8 mouse cellular contexts compared by ENCODE assay signal in the genomic region with DNA sequence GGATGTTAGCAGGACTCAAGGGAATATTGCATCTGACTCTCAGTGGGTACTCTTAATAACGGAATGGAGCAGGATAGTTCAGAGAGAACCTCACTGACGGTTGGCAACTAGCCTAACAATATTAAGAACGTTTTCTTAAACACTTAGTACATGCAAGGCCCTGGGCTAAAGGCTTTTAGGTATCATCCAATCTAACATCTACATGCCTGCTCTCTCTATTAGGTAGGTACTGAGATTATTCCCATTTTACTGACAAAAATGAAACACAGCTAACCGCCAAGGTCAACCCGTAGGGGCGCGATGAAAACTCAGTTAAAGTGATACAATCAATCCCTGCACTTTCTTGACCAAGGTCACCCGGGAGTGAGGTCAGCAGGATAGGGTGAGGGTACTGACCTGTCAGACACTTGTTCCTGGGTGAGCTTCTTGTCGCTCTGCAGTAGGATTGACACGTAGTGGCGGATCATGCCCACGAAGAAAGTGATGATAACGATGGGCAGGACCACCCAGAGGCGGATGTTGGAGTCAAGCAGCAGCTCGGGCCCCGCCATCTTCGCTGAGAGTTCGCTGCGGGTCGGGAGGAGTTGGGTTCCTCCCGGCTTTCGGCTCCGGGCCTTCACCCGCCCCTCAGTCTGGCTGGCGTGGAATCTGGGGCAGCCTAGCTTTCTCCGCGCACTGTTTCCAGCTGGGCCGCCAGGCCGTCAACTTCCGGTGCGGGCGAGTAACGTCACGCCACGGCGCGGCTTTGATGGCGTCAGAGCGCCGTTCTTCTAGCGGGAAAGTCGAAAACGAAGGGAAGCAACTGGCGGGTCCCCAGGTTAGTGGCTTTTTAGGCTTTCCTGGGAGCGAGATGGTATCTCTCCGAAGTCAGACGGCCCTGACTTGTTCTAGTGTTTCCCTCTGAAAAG. TPM values are rescaled to one million over a fixed set of nuclear protein-coding genes. Genes with fewer than 3 reads are reported as not detected.
DNase-seq lines count a peak whose midpoint lies in the region; ATAC-seq and TF ChIP-seq lines count a peak whose summit lies in the region.

A gene (minus strand): TSS at position 721 of the 908 bp plus-strand sequence.
A gene (plus strand): TSS at position 751 of the 908 bp plus-strand sequence.

- ATAC-seq in G1E (ENCODE audit: extremely low read depth, insufficient number of reproducible peaks, low FRiP score, poor library complexity, severe bottlenecking), result peak; percentile 72
- ATAC-seq in forebrain, embryonic 16.5 days, result peak; percentile 96
- ATAC-seq in neural tube, embryonic 14.5 days (ENCODE audit: low read depth), result peak; percentile 95

- peak within 1 kb of the TSS; percentile 85 for H3K9ac ChIP-seq in forebrain, embryonic 16.5 days (replicated peaks; ENCODE audit: low read depth, low read length)
- H3K9ac ChIP-seq in neural tube, embryonic 14.5 days (replicated peaks; ENCODE audit: low read depth, low read length), result peak within 1 kb of the TSS; percentile 56

- under 1% methylated on average over 47 of the region's 47 CpGs for WGBS in forebrain, embryonic 16.5 days
- 1% methylated on average over 47 of the region's 47 CpGs for WGBS in neural tube, embryonic 14.5 days

- H3K4me1 ChIP-seq in G1E (ENCODE audit: insufficient read depth, low read depth, low read length), result peaks cover 31% of the 10 kb centered on the region
- peaks cover 15% of the 10 kb centered on the region for H3K4me1 ChIP-seq in forebrain, embryonic 16.5 days (replicated peaks; ENCODE audit: control insufficient read depth, insufficient read depth, low read length)
- H3K4me1 ChIP-seq in neural tube, embryonic 14.5 days (ENCODE audit: control insufficient read depth, insufficient read depth, low read length), result peaks cover 14% of the 10 kb centered on the region
- H3K4me1 ChIP-seq in testis, adult 2 months (ENCODE audit: control insufficient read depth, insufficient read depth, low read length), result no peaks in the 10 kb centered on the region; the same call in 1 of the 2 replicates

- peak within 1 kb of the TSS; percentile 71 for H3K4me2 ChIP-seq in forebrain, embryonic 16.5 days (ENCODE audit: low read length)
- peak within 1 kb of the TSS; percentile 80 for H3K4me2 ChIP-seq in neural tube, embryonic 14.5 days (ENCODE audit: low read depth, low read length)

- peak within 1 kb of the TSS; percentile 95 for H3K4me3 ChIP-seq in G1E (ENCODE audit: low read depth, low read length)
- H3K4me3 ChIP-seq in forebrain, embryonic 16.5 days (replicated peaks; ENCODE audit: low read length), result peak within 1 kb of the TSS; percentile 95
- peak within 1 kb of the TSS; percentile 90 for H3K4me3 ChIP-seq in neural tube, embryonic 14.5 days (ENCODE audit: low read depth, low read length)
- peak within 1 kb of the TSS; percentile 91 for H3K4me3 ChIP-seq in testis, adult 2 months (ENCODE audit: control insufficient read depth, low read depth, low read length)

- peak; percentile 72 for TF ChIP-seq POLR2A in testis, adult 2 months (IDR thresholded peaks at IDR 0.05; ENCODE audit: control insufficient read depth, low read depth, low read length)

- TF ChIP-seq CTCF in G1E (IDR thresholded peaks at IDR 0.05; ENCODE audit: low read depth, low read length), result no peak
- no peak for TF ChIP-seq CTCF in testis, adult 2 months (IDR thresholded peaks at IDR 0.05; ENCODE audit: control insufficient read depth, insufficient read depth, insufficient replicate concordance, low read depth, low read length)

- H3K27me3 ChIP-seq in G1E (ENCODE audit: insufficient read depth, low read length), result no peaks in the 10 kb centered on the region
- no peaks in the 10 kb centered on the region for H3K27me3 ChIP-seq in forebrain, embryonic 16.5 days (replicated peaks; ENCODE audit: control insufficient read depth, insufficient read depth, low read length)
- H3K27me3 ChIP-seq in neural tube, embryonic 14.5 days (ENCODE audit: control insufficient read depth, insufficient read depth, low read length), result no peaks in the 10 kb centered on the region
- no peaks in the 10 kb centered on the region for H3K27me3 ChIP-seq in testis, adult 2 months (ENCODE audit: control insufficient read depth, insufficient read depth, low read length)

- H3K9me3 ChIP-seq in G1E (replicated peaks), result no peaks in the 10 kb centered on the region
- H3K9me3 ChIP-seq in forebrain, embryonic 16.5 days (ENCODE audit: control insufficient read depth, low read length), result no peaks in the 10 kb centered on the region
- H3K9me3 ChIP-seq in neural tube, embryonic 14.5 days (ENCODE audit: control insufficient read depth, low read length), result no peaks in the 10 kb centered on the region

- peaks cover 53% of the 10 kb centered on the region for H3K36me3 ChIP-seq in G1E (replicated peaks)
- no peaks in the 10 kb centered on the region for H3K36me3 ChIP-seq in forebrain, embryonic 16.5 days (ENCODE audit: control insufficient read depth, insufficient read depth)
- H3K36me3 ChIP-seq in neural tube, embryonic 14.5 days (ENCODE audit: control insufficient read depth, insufficient read depth, low read length), result no peaks in the 10 kb centered on the region
- no peaks in the 10 kb centered on the region for H3K36me3 ChIP-seq in testis, adult 2 months (ENCODE audit: control insufficient read depth, insufficient read depth, low read length)

- intact Hi-C loops in heart, postnatal 36 days (cut with DNase I), result loop anchor here (5.0 kb wide), 2 partner anchors 71 to 166 kb away; a partner anchor contains a TSS

- DNase-seq in G1E (ENCODE audit: low spot score), result peak; percentile 74
- peak; percentile 86 for DNase-seq in cerebellum, adult 11-12 months
- DNase-seq in heart, postnatal 36 days, result peak; percentile 96 to 98
- DNase-seq in layer of hippocampus, adult 18-20 months (ENCODE audit: low spot score in 2 of 2), result peak; percentile 85 to 94
- DNase-seq in lung, adult 18-20 months, result peak; percentile 87 to 88

- H3K27ac ChIP-seq in forebrain, embryonic 16.5 days (ENCODE audit: low read length), result peak within 1 kb of the TSS; percentile 68
- peak within 1 kb of the TSS; percentile 78 for H3K27ac ChIP-seq in neural tube, embryonic 14.5 days (ENCODE audit: low read depth, low read length)
- peak within 1 kb of the TSS; percentile 85 for H3K27ac ChIP-seq in testis, adult 2 months (ENCODE audit: control insufficient read depth, insufficient read depth, low read depth, low read length)

RNA-seq across cellular contexts. Expression of the first gene that starts in this region (rescaled TPM):
- total RNA-seq in G1E (2014; fragmentation: Nextera tagmentation), result 54.4 and 56.1 TPM in 2 replicates
- 34.8 and 37.1 TPM in 2 replicates for total RNA-seq in G1E (2017)
- polyA plus RNA-seq in G1E (2012), result 18.8 and 22.9 TPM in 2 replicates
- 106 and 108 TPM in 2 replicates for polyA plus RNA-seq in forebrain, embryonic 16.5 days (2015; fragmentation: Nextera tagmentation; extraction: Ambion mirVana)
- 10 to 100 TPM; 57.9 to 61.8 TPM for total RNA-seq in heart, postnatal 36 days (2021)
- 10 to 100 TPM; 77.4 to 78.1 TPM for total RNA-seq in layer of hippocampus, adult 18-20 months (2021)
- polyA plus RNA-seq in neural tube, embryonic 14.5 days (2014; fragmentation: Nextera tagmentation; extraction: Ambion mirVana), result 111 and 116 TPM in 2 replicates
- 30.9 and 32.9 TPM in 2 replicates for polyA plus RNA-seq in testis, adult 2 months (2012; rRNA removed)

RNA-seq across cellular contexts. Expression of the second gene that starts in this region (rescaled TPM):
- 47.2 and 83.5 TPM in 2 replicates for total RNA-seq in G1E (2014; fragmentation: Nextera tagmentation)
- 32.9 and 41.1 TPM in 2 replicates for total RNA-seq in G1E (2017)
- polyA plus RNA-seq in G1E (2012), result 2.2 TPM in 2 replicates
- polyA plus RNA-seq in forebrain, embryonic 16.5 days (2015; fragmentation: Nextera tagmentation; extraction: Ambion mirVana), result 4.3 and 4.7 TPM in 2 replicates
- under 1 TPM; 0.11 to 0.17 TPM for total RNA-seq in heart, postnatal 36 days (2021)
- 1 to 10 TPM; 1.7 to 2.7 TPM for total RNA-seq in layer of hippocampus, adult 18-20 months (2021)
- 1.2 and 1.5 TPM in 2 replicates for polyA plus RNA-seq in neural tube, embryonic 14.5 days (2014; fragmentation: Nextera tagmentation; extraction: Ambion mirVana)
- polyA plus RNA-seq in testis, adult 2 months (2012; rRNA removed), result 17.7 and 19.5 TPM in 2 replicates

Comparison
In these comparisons a context has a peak if more than half of its experiments do, and no peak if none do; other contexts are left out.
1. Peak in every context shown above with its lines: DNase-seq, ATAC-seq, H3K4me3 ChIP-seq and H3K27ac ChIP-seq.
2. RNA of the second gene that starts in this region (total RNA-seq): 32.9 to 83.5 TPM in G1E; 1.7 to 2.7 TPM in layer of hippocampus, adult 18-20 months and 0.11 to 0.17 TPM in heart, postnatal 36 days; every median in the first group is over 4 times any median in the second.